9 mouse cellular contexts compared by ENCODE assay signal in genomic region chr7:101503351-101503750, GRCm38 (mm10).
DNase-seq lines count a peak whose midpoint lies in the region; ATAC-seq and TF ChIP-seq lines count a peak whose summit lies in the region.
"Had no signal": no experiment of that assay in that cellular context is flagged by ENCODE, and none has a peak within 500 bp of the region (broad histone marks: within the 10 kb centered on the region; RNA-seq: fewer than 3 reads in every experiment).

No protein-coding gene starts in this region.

- no peak overlapping the region for H3K4me2 ChIP-seq in hindbrain, embryonic 13.5 days

- ATAC-seq in hindbrain, embryonic 13.5 days (ENCODE audit: low FRiP score): no peak

- H3K9ac ChIP-seq in hindbrain, embryonic 13.5 days: no peak overlapping the region
- no peak overlapping the region for H3K9ac ChIP-seq in MEL (ENCODE audit: control insufficient read depth, low read depth, low read length, poor library complexity, severe bottlenecking)
- H3K9ac ChIP-seq: liver, embryonic 15.5 days had no signal

- no peaks in the 10 kb centered on the region for H3K36me3 ChIP-seq in hindbrain, embryonic 10.5 days
- no peaks in the 10 kb centered on the region for H3K36me3 ChIP-seq in hindbrain, embryonic 13.5 days
- no peaks in the 10 kb centered on the region for H3K36me3 ChIP-seq in MEL (ENCODE audit: control insufficient read depth in 1 of 2, insufficient read depth in 2 of 2, low read length in 2 of 2)
- H3K36me3 ChIP-seq: liver, embryonic 15.5 days had no signal

- TF ChIP-seq POLR2A in MEL (IDR thresholded peaks at IDR 0.05; ENCODE audit: control insufficient read depth in 1 of 2, insufficient read depth in 1 of 2, low read depth in 1 of 2, low read length in 2 of 2, poor library complexity in 1 of 2): no peak

- TF ChIP-seq EP300 in MEL (IDR thresholded peaks at IDR 0.05; ENCODE audit: low read depth in 1 of 2, low read length in 2 of 2): no peak

- peaks cover 57% of the 10 kb centered on the region for H3K27me3 ChIP-seq in hindbrain, embryonic 10.5 days (ENCODE audit: insufficient read depth, poor library complexity, severe bottlenecking)
- H3K27me3 ChIP-seq in hindbrain, embryonic 13.5 days: peaks cover 42% of the 10 kb centered on the region
- H3K27me3 ChIP-seq in MEL (ENCODE audit: control insufficient read depth in 1 of 2, insufficient read depth in 2 of 2, low read length in 2 of 2): no peaks in the 10 kb centered on the region; a peak in 1 of 4 replicates

- no peak overlapping the region for H3K27ac ChIP-seq in hindbrain, embryonic 10.5 days
- H3K27ac ChIP-seq in hindbrain, embryonic 13.5 days: no peak overlapping the region
- H3K27ac ChIP-seq in MEL (ENCODE audit: control insufficient read depth, low read depth, low read length): no peak overlapping the region
- H3K27ac ChIP-seq: liver, embryonic 15.5 days had no signal

- WGBS in hindbrain, embryonic 10.5 days: 26% methylated on average over 8 of the region's 8 CpGs
- 28% methylated on average over 8 of the region's 8 CpGs for WGBS in hindbrain, embryonic 13.5 days

- peaks cover 24% of the 10 kb centered on the region for H3K4me1 ChIP-seq in hindbrain, embryonic 10.5 days (replicated peaks)
- peaks cover 10% of the 10 kb centered on the region for H3K4me1 ChIP-seq in hindbrain, embryonic 13.5 days (replicated peaks)
- H3K4me1 ChIP-seq in MEL (ENCODE audit: control insufficient read depth in 1 of 2, insufficient read depth in 2 of 2, low read length in 2 of 2): peaks cover 0 to 11% of the 10 kb centered on the region in 2 experiments; a peak in 2 of 4 replicates

- H3K4me3 ChIP-seq in hindbrain, embryonic 10.5 days: no peak overlapping the region
- H3K4me3 ChIP-seq in hindbrain, embryonic 13.5 days: no peak overlapping the region
- peak overlapping the region in 1 of 2 experiments; percentile 5; a peak in 1 of 4 replicates for H3K4me3 ChIP-seq in MEL (ENCODE audit: control insufficient read depth in 1 of 2, insufficient read depth in 1 of 2, low read depth in 2 of 2, low read length in 2 of 2)
- H3K4me3 ChIP-seq: liver, embryonic 15.5 days had no signal

- TF ChIP-seq CTCF in MEL (IDR thresholded peaks at IDR 0.05 in 2 of 3, conservative IDR thresholded peaks at IDR 0.05 in 1 of 3; ENCODE audit: control insufficient read depth in 1 of 3, insufficient read depth in 1 of 3, low read depth in 2 of 3, low read length in 3 of 3, poor library complexity in 1 of 3, severe bottlenecking in 1 of 3): peak; percentile 60 to 77 (median 67)

- peak; percentile 72 for DNase-seq in hindbrain, embryonic 10.5 days (ENCODE audit: low spot score)
- peak; percentile 62 for DNase-seq in MEL (ENCODE audit: low read depth, low spot score)
- peak; percentile 51 to 52 for DNase-seq in cerebellum, postnatal 14 days
- peak; percentile 49 to 75 for DNase-seq in heart, adult 9 months (ENCODE audit: low spot score in 2 of 2)
- DNase-seq in layer of hippocampus, adult 9-10 months (ENCODE audit: low spot score): peak; percentile 49
- peak; percentile 85 for DNase-seq in naive thymus-derived CD4-positive, alpha-beta T cell, adult 2 months (ENCODE audit: low read depth)
- peak; percentile 45 to 61 for DNase-seq in thymus, postnatal 10 days (ENCODE audit: low spot score in 2 of 2)

- H3K79me2 ChIP-seq in MEL (ENCODE audit: control insufficient read depth, insufficient read depth, low read length, poor library complexity): no peaks in the 10 kb centered on the region

- peak; percentile 68 for TF ChIP-seq RAD21 in MEL (IDR thresholded peaks at IDR 0.05; ENCODE audit: low read depth, low read length)

- H3K9me3 ChIP-seq in hindbrain, embryonic 10.5 days: peaks cover 3% of the 10 kb centered on the region
- no peaks in the 10 kb centered on the region for H3K9me3 ChIP-seq in hindbrain, embryonic 13.5 days
- H3K9me3 ChIP-seq in MEL (replicated peaks; ENCODE audit: insufficient read depth, low read length): no peaks in the 10 kb centered on the region
- H3K9me3 ChIP-seq: liver, embryonic 15.5 days had no signal

TF ChIP-seq in MEL, 35 proteins besides CTCF, POLR2A, EP300 and RAD21:
- TF ChIP-seq SMC3 (IDR thresholded peaks at IDR 0.05; ENCODE audit: low read depth, low read length) (peak; percentile 53), USF1 (IDR thresholded peaks at IDR 0.05; ENCODE audit: low read depth, low read length) (no peak), ZC3H11A (IDR thresholded peaks at IDR 0.05; ENCODE audit: low read depth, low read length) (peak; percentile 20; the same call in 1 of the 2 replicates), MYC (IDR thresholded peaks at IDR 0.05; ENCODE audit: low read depth, low read length) (no peak)
